Mouse (Mus musculus) CH12.LX (cell line): Measurements from ENCODE around the gene C2cd3.

Experiments used
- CTCF ChIP-seq, 2 experiments: IDR thresholded peaks in 1 of 2; conservative IDR thresholded peaks in 1 of 2; 2 replicates each; pipeline ENCODE4 v1.5.1; 2011 to 2012; ENCODE audit warnings: low read depth in 2 of 2, low read length in 2 of 2, improper control_type of control experiment in 1 of 2, inconsistent platforms in 1 of 2, mild to moderate bottlenecking in 1 of 2, moderate library complexity in 1 of 2
- EP300 ChIP-seq: IDR thresholded peaks from 2 replicates; pipeline ENCODE4 v1.6.1; 2011; ENCODE audit warnings: low read length, improper control_type of control experiment
- MAFK ChIP-seq: IDR thresholded peaks from 2 replicates; pipeline ENCODE4 v1.6.1; 2011; ENCODE audit warnings: low read length, improper control_type of control experiment; ENCODE audit not compliant: insufficient replicate concordance
- POLR2A ChIP-seq: IDR thresholded peaks from 2 replicates; pipeline ENCODE4 v1.6.1; 2011; ENCODE audit warnings: low read depth, mild to moderate bottlenecking, improper control_type of control experiment, low read length
- POLR2AphosphoS2 ChIP-seq: IDR thresholded peaks from 2 replicates; pipeline ENCODE4 v1.6.1; 2011; ENCODE audit warnings: low read depth, low read length, improper control_type of control experiment
- TCF12 ChIP-seq: IDR thresholded peaks from 2 replicates; pipeline ENCODE4 v1.6.1; 2014; ENCODE audit warnings: low read depth, mild to moderate bottlenecking, inconsistent platforms, low read length, improper control_type of control experiment
- UBTF ChIP-seq: IDR thresholded peaks from 2 replicates; pipeline ENCODE4 v1.6.1; 2012; ENCODE audit warnings: low read depth, mild to moderate bottlenecking, inconsistent platforms, low read length, improper control_type of control experiment, moderate library complexity
- USF1 ChIP-seq: IDR thresholded peaks from 2 replicates; pipeline ENCODE4 v1.6.1; 2014; ENCODE audit warnings: low read depth, mild to moderate bottlenecking, inconsistent platforms, low read length, improper control_type of control experiment
- ZNF384 ChIP-seq: IDR thresholded peaks from 2 replicates; pipeline ENCODE4 v1.6.1; 2012; ENCODE audit warnings: low read depth, low read length, improper control_type of control experiment, inconsistent platforms

DNA sequence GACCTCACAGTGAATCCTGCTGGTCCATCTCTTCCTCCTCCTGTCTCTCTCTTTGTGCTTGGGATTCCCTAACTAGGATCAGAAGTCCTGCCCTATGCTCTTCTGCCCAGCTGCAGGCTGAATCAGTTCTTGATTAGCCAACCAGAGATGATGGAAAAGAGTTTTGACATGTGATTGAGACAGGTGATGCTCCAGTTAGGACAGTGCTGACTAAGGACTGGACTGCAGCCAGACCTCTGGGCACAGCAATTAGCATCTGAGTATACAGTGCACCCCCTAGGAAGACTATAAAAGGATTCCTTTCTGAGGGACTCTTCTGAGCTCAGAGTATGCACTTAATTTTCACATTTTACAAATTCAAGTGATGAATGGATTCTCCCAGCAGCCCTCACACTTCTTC, 9.1 kb downstream of the C2cd3 start:
- TF ChIP-seq TCF12: no peak
- no peak for TF ChIP-seq POLR2AphosphoS2
- TF ChIP-seq EP300: no peak
- no peak for TF ChIP-seq ZNF384
- no peak for TF ChIP-seq MAFK
- TF ChIP-seq CTCF (conservative IDR thresholded peaks at IDR 0.05 in 1 of 2, IDR thresholded peaks at IDR 0.05 in 1 of 2; ENCODE audit: low read depth in 2 of 2, low read length in 2 of 2): no peak
- no peak for TF ChIP-seq UBTF
- no peak for TF ChIP-seq POLR2A
- TF ChIP-seq USF1: no peak
